Mouse (Mus musculus) kidney, postnatal 0 days (tissue): ENCODE measurements around the gene Setx. TPM values are rescaled to one million over a fixed set of nuclear protein-coding genes. Genes with fewer than 3 reads are reported as not detected.

Source experiments
- ATAC-seq: fragments of 200-750 bp; cut with Nextera tagmentation; replicated peaks from 2 replicates; pipeline ENCODE4 v1.8.0; 2017; ENCODE audit warnings: low read depth, moderate number of reproducible peaks, moderate TSS enrichment, moderate library complexity; ENCODE audit not compliant: low FRiP score
- DNase-seq: peaks from one replicate; pipeline ENCODE4 v3.0.0-alpha.2; 2016; ENCODE audit warnings: low spot score
- H3K27ac ChIP-seq: fragments of 300-500 bp; sonication (generic); 2 replicates; pipeline ENCODE4 v1.5.1; 2014; ENCODE audit warnings: mild to moderate bottlenecking
- H3K27me3 ChIP-seq: fragments of 300-500 bp; sonication (generic); 2 replicates; pipeline ENCODE4 v1.6.1; 2014; ENCODE audit warnings: low read length, mixed read lengths; ENCODE audit not compliant: insufficient read depth
- H3K36me3 ChIP-seq: fragments of 300-500 bp; sonication (generic); 2 replicates; pipeline ENCODE4 v1.6.1; 2014; ENCODE audit warnings: low read length, mixed read lengths; ENCODE audit not compliant: insufficient read depth
- H3K4me1 ChIP-seq: fragments of 300-500 bp; sonication (generic); replicated peaks from 2 replicates; pipeline ENCODE4 v1.6.1; 2014; ENCODE audit warnings: antibody characterized with exemption, low read length, mixed read lengths; ENCODE audit not compliant: insufficient read depth
- H3K4me2 ChIP-seq: fragments of 300-500 bp; sonication (generic); 2 replicates; pipeline ENCODE4 v1.6.1; 2014; ENCODE audit warnings: mild to moderate bottlenecking, low read length, moderate library complexity, mixed read lengths
- H3K4me3 ChIP-seq: fragments of 300-500 bp; sonication (generic); replicated peaks from 2 replicates; pipeline ENCODE4 v1.5.1; 2014; ENCODE audit warnings: low read depth, low read length
- H3K9ac ChIP-seq: fragments of 300-500 bp; sonication (generic); 2 replicates; pipeline ENCODE4 v1.6.1; 2014; ENCODE audit warnings: low read depth, low read length
- H3K9me3 ChIP-seq: fragments of 300-500 bp; sonication (generic); replicated peaks from 2 replicates; pipeline ENCODE4 v1.6.1; 2016; ENCODE audit warnings: low read length, inconsistent platforms, mixed read lengths
- CTCF ChIP-seq: IDR thresholded peaks from 2 replicates; pipeline ENCODE4 v1.5.1; 2016; ENCODE audit warnings: antibody characterized with exemption, low read depth, mild to moderate bottlenecking, moderate library complexity
- WGBS: fragments of 180-500 bp; shearing (Covaris S2); extraction: QIAGEN DNeasy Blood & Tissue Kit; methylation state at CpG from one replicate; pipeline ENCODE4 v1.1.7; 2014; 5-methylcytosine and 5-hydroxymethylcytosine counted together
- polyA plus RNA-seq: library from polyadenylated mRNA; unstranded; fragments of >200 nt; fragmentation: Nextera tagmentation; extraction: Ambion mirVana; gene quantifications from 2 replicates; pipeline ENCODE4 v1.2.1, GENCODE M21; 2015

The Setx gene
- polyA plus RNA-seq, 1 experiment from 2014 or later: 6.8 TPM

GRCm38 (mm10) chr2:29151941-29152340 lies 28.0 kb downstream of the Setx start:
- no peak for DNase-seq

DNA sequence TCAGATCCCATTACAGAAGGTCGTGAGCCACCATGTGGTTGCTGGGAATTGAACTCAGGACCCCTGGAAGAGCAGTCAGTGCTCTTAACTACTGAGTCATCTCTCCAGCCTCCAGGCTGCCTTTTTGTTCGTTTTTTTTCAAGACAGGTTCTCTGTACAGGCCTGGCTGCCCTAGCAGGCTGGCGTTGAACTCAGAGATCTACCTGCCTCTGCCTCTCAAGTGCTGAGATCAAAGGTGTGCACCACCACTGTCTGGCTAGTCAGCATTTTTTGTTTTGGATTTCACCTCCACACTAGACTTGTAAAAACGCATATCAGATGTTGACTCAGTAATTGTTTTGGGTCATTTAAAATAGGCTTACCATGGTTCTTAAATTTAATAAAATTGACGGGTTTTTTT lies 44.1 kb downstream of the Setx start:
- TF ChIP-seq CTCF: no peak
- Histone ChIP-seq H3K9ac (no peak overlapping the region), H3K4me3 (no peak overlapping the region), H3K36me3 (peaks cover 38% of the 10 kb centered on the region), H3K27me3 (no peaks in the 10 kb centered on the region), H3K9me3 (no peaks in the 10 kb centered on the region), H3K27ac (no peak overlapping the region), H3K4me2 (no peak overlapping the region), H3K4me1 (no peaks in the 10 kb centered on the region)
- ATAC-seq (no peak), DNase-seq (no peak)
- 97% methylated on average over 5 of the region's 5 CpGs for WGBS

More at GRCm38 (mm10) chr2:29151941-29152340, 28.0 kb downstream of the Setx start:
- peaks cover 37% of the 10 kb centered on the region for H3K36me3 ChIP-seq
- H3K27ac ChIP-seq: no peak overlapping the region
- no peak overlapping the region for H3K4me2 ChIP-seq
- no peaks in the 10 kb centered on the region for H3K4me1 ChIP-seq
- no peak for TF ChIP-seq CTCF
- no peaks in the 10 kb centered on the region for H3K9me3 ChIP-seq
- no peak overlapping the region for H3K9ac ChIP-seq
- no peaks in the 10 kb centered on the region for H3K27me3 ChIP-seq
- WGBS: 80% methylated on average over 2 of the region's 2 CpGs
- ATAC-seq: no peak
- H3K4me3 ChIP-seq: no peak overlapping the region

DNA sequence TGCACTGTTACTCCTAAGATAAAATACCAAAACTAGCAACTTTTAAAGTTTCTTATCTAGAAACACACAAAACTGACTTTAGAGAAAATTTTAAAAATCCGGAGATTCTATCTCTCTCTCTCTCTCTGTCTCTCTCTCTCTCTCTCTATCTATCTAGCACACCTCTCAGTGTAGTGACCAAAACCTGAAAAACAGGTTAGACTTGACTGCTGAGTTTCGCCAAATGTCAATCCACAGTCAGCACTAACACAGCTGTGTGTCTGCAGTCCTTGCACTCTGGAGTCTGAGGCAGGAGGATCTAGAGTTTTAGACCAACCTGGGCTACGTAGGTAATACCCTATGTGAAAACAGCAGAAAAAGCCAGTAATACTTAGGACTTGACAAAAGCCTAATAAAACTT lies 50.9 kb downstream of the Setx start:
- no peak overlapping the region for H3K4me2 ChIP-seq
- H3K36me3 ChIP-seq: peaks cover 48% of the 10 kb centered on the region
- H3K27ac ChIP-seq: no peak overlapping the region
- H3K27me3 ChIP-seq: no peaks in the 10 kb centered on the region
- no peak for ATAC-seq
- no peak overlapping the region for H3K9ac ChIP-seq
- H3K4me3 ChIP-seq: no peak overlapping the region
- no peaks in the 10 kb centered on the region for H3K4me1 ChIP-seq
- TF ChIP-seq CTCF: no peak
- H3K9me3 ChIP-seq: no peaks in the 10 kb centered on the region
- 87% methylated on average over 3 of the region's 3 CpGs for WGBS
- no peak for DNase-seq

DNA sequence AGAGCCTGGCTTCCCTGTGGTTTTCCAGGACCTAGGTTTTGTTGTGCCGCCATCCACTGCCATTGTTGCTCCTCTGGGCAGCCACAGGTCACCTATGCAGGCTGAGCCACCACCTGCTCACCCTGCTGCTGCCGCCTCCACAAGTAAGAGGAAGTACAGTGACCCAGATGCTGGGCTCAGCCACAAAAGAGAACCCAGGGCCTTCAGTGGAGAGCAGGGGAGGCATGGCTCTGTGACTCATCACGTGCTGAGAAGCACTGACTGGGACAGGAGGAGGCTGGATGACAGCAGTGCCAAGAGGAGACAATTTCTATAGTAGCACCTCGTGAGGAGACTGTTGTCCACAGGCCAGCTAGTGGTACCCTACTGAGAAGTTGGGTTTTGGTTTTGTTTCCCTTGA lies 55.8 kb downstream of the Setx start:
- no peak for TF ChIP-seq CTCF
- Histone ChIP-seq H3K27me3 (no peaks in the 10 kb centered on the region), H3K4me3 (no peak overlapping the region), H3K27ac (no peak overlapping the region), H3K4me1 (no peaks in the 10 kb centered on the region), H3K9me3 (no peaks in the 10 kb centered on the region), H3K9ac (no peak overlapping the region), H3K4me2 (no peak overlapping the region), H3K36me3 (peaks cover 35% of the 10 kb centered on the region)
- WGBS: 83% methylated on average over 4 of the region's 4 CpGs
- no peak for DNase-seq
- no peak for ATAC-seq

DNA sequence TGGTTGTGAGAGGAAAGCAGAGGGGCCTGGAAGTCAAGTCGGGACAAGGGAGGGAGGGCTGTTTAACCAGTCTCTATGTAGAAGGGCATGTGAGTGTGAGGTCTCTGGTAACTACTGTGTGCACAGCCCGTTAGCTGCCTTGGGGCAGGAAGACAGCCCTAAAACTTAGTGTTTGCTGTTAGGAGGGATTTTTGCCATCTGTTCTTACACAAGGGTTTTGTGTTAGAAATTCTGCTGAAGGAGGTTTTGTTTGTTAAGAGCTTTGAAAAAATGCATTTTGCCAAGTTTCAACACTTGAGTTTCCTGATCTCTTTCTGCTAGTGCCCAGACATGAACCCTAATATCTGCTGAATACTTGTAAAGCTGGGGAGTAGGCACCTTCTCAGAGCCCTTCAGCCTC lies 57.1 kb downstream of the Setx start:
- DNase-seq: no peak
- H3K4me1 ChIP-seq: no peaks in the 10 kb centered on the region
- no peak for TF ChIP-seq CTCF
- H3K4me3 ChIP-seq: no peak overlapping the region
- peaks cover 35% of the 10 kb centered on the region for H3K36me3 ChIP-seq
- no peaks in the 10 kb centered on the region for H3K9me3 ChIP-seq
- no peak overlapping the region for H3K9ac ChIP-seq
- ATAC-seq: no peak
- 86% methylated on average over 2 of the region's 2 CpGs for WGBS
- H3K4me2 ChIP-seq: no peak overlapping the region
- no peak overlapping the region for H3K27ac ChIP-seq
- no peaks in the 10 kb centered on the region for H3K27me3 ChIP-seq

DNA sequence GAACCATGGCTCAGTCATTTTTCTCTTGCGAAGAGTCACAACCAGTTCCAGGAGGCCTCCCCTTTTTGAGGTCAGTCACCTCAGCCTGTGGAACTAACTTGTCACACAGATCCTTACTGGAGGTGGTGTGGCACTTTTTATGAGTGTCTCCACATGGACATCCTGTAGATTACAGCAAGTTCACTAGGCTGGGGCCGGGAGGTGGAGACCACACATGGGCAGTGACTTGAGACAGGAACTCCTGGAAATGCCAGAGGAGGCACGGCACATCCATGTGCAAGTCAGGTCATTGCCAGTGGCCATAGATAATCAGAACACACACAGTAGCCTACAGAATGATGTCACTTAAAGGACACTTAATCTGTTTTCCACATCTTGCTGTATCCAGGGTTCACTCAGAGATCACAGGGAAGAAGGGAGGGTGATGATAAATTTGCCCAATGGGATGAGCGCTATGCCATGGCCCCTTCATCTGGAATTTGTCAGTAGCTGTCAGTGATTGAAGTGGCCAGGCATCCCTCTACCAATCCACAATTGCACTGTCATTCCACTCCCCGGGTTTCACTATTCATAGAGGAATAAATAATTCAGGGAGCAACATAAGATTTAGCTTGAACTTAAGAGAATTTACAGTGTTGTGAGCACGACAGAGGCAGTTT lies 59.4 kb downstream of the Setx start:
- H3K27me3 ChIP-seq: no peaks in the 10 kb centered on the region
- no peaks in the 10 kb centered on the region for H3K4me1 ChIP-seq
- H3K9me3 ChIP-seq: no peaks in the 10 kb centered on the region
- H3K36me3 ChIP-seq: peaks cover 18% of the 10 kb centered on the region
- no peak overlapping the region for H3K9ac ChIP-seq
- no peak for TF ChIP-seq CTCF
- WGBS: 41% methylated on average over 6 of the region's 6 CpGs
- H3K4me2 ChIP-seq: no peak overlapping the region
- DNase-seq (no peak), ATAC-seq (no peak)
- H3K27ac ChIP-seq: no peak overlapping the region
- no peak overlapping the region for H3K4me3 ChIP-seq

DNA sequence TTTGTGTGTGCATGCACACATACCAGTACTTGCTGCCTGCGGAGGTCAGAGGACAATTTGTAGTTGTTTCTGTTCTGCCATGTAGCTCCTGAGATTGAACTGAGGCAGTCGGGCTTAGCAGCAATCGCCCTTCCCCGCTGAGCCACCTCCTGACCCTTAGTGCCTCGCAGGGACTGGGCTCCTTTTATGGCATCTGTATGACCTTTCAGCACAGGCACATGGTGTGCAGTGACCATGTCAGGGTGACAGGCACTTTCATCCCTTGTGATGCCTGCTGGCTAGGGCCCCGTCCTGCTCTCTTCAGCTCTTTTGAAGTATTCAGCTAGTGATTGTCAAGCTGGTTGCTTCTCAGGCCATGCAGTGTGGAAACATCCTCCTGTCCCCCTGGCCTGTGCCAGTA lies 62.2 kb downstream of the Setx start:
- Histone ChIP-seq H3K9me3 (no peaks in the 10 kb centered on the region), H3K4me2 (no peak overlapping the region), H3K27me3 (no peaks in the 10 kb centered on the region), H3K36me3 (0 out of 2 replicates have a peak, but pooled peaks cover 2% of the 10 kb centered on the region), H3K4me1 (no peaks in the 10 kb centered on the region), H3K9ac (no peak overlapping the region), H3K27ac (no peak overlapping the region), H3K4me3 (no peak overlapping the region)
- no peak for TF ChIP-seq CTCF
- no peak for ATAC-seq
- 44% methylated on average over 6 of the region's 6 CpGs for WGBS
- DNase-seq: no peak
